Mouse (Mus musculus): ENCODE data around the gene Rftn1. TPM values are rescaled to one million over a fixed set of nuclear protein-coding genes. Genes with fewer than 3 reads are reported as not detected.
"Not testable (repeated sequence)": the region's sequence is repeated elsewhere in the genome, so short reads cannot be mapped to it uniquely, and the experiment has no call there.

Gene Rftn1
- polyA plus RNA-seq, 1 experiment from 2014 or later = 27.4 TPM

GRCm38 (mm10) chr17:50131698-50132097 lies 58.8 kb downstream of the Rftn1 start:
- no peak for ATAC-seq (replicated peaks)
- WGBS = 70% methylated on average over 4 of the region's 4 CpGs

GRCm38 (mm10) chr17:50130421-50130820 lies 60.1 kb downstream of the Rftn1 start:
- no peak for ATAC-seq (replicated peaks)
- 77% methylated on average over 4 of the region's 4 CpGs for WGBS

More at GRCm38 (mm10) chr17:50131698-50132097, 58.8 kb downstream of the Rftn1 start:
- Histone ChIP-seq H3K36me3 (replicated peaks) (no peaks in the 10 kb centered on the region), H3K9ac (no peak overlapping the region), H3K27me3 (replicated peaks) (no peaks in the 10 kb centered on the region), H3K4me1 (no peaks in the 10 kb centered on the region), H3K4me2 (no peak overlapping the region), H3K4me3 (no peak overlapping the region), H3K9me3 (no peaks in the 10 kb centered on the region), H3K27ac (no peak overlapping the region)

GRCm38 (mm10) chr17:50128392-50128791 lies 62.1 kb downstream of the Rftn1 start:
- no peaks in the 10 kb centered on the region for H3K4me1 ChIP-seq
- no peak overlapping the region for H3K4me3 ChIP-seq
- H3K36me3 ChIP-seq (replicated peaks) = no peaks in the 10 kb centered on the region
- ATAC-seq (replicated peaks) = no peak
- H3K27ac ChIP-seq = no peak overlapping the region
- WGBS = 66% methylated on average over 3 of the region's 3 CpGs
- no peak overlapping the region for H3K4me2 ChIP-seq
- no peak overlapping the region for H3K9ac ChIP-seq
- H3K9me3 ChIP-seq = no peaks in the 10 kb centered on the region
- no peaks in the 10 kb centered on the region for H3K27me3 ChIP-seq (replicated peaks)

More at GRCm38 (mm10) chr17:50130421-50130820, 60.1 kb downstream of the Rftn1 start:
- no peak overlapping the region for H3K4me2 ChIP-seq
- no peak overlapping the region for H3K4me3 ChIP-seq
- no peak overlapping the region for H3K27ac ChIP-seq
- no peak overlapping the region for H3K9ac ChIP-seq
- no peaks in the 10 kb centered on the region for H3K4me1 ChIP-seq
- no peaks in the 10 kb centered on the region for H3K9me3 ChIP-seq
- H3K27me3 ChIP-seq (replicated peaks) = no peaks in the 10 kb centered on the region
- H3K36me3 ChIP-seq (replicated peaks) = no peaks in the 10 kb centered on the region

GRCm38 (mm10) chr17:50127045-50127813 lies 63.2 kb downstream of the Rftn1 start:
- H3K27me3 ChIP-seq (replicated peaks) = no peaks in the 10 kb centered on the region
- H3K36me3 ChIP-seq (replicated peaks) = no peaks in the 10 kb centered on the region
- H3K27ac ChIP-seq = no peak overlapping the region
- WGBS = 68% methylated on average over 9 of the region's 9 CpGs
- H3K4me3 ChIP-seq = no peak overlapping the region
- H3K9me3 ChIP-seq = no peaks in the 10 kb centered on the region
- no peaks in the 10 kb centered on the region for H3K4me1 ChIP-seq
- H3K4me2 ChIP-seq = no peak overlapping the region
- ATAC-seq (replicated peaks) = no peak
- H3K9ac ChIP-seq = no peak overlapping the region

- no peak for ATAC-seq (replicated peaks)
- 11% methylated on average over 2 of the region's 2 CpGs for WGBS
- H3K27me3 ChIP-seq (replicated peaks) = no peaks in the 10 kb centered on the region
- no peak overlapping the region for H3K4me2 ChIP-seq
- no peaks in the 10 kb centered on the region for H3K9me3 ChIP-seq
- no peak overlapping the region for H3K4me3 ChIP-seq
- no peaks in the 10 kb centered on the region for H3K4me1 ChIP-seq
- no peak overlapping the region for H3K9ac ChIP-seq
- no peaks in the 10 kb centered on the region for H3K36me3 ChIP-seq (replicated peaks)
- no peak overlapping the region for H3K27ac ChIP-seq
These were observed 63.9 kb downstream of the Rftn1 start for GRCm38 (mm10) chr17:50126545-50126944.

GRCm38 (mm10) chr17:50125900-50126299 lies 64.6 kb downstream of the Rftn1 start:
- H3K27me3 ChIP-seq (replicated peaks) = no peaks in the 10 kb centered on the region
- H3K36me3 ChIP-seq (replicated peaks) = no peaks in the 10 kb centered on the region
- no peak overlapping the region for H3K4me2 ChIP-seq
- H3K27ac ChIP-seq = no peak overlapping the region
- no peak for ATAC-seq (replicated peaks)
- no peak overlapping the region for H3K9ac ChIP-seq
- no peaks in the 10 kb centered on the region for H3K9me3 ChIP-seq
- H3K4me1 ChIP-seq = no peaks in the 10 kb centered on the region
- WGBS = 78% methylated on average over 5 of the region's 5 CpGs
- H3K4me3 ChIP-seq = no peak overlapping the region

GRCm38 (mm10) chr17:50125245-50125798 lies 65.2 kb downstream of the Rftn1 start:
- Histone ChIP-seq H3K36me3 (replicated peaks) (no peaks in the 10 kb centered on the region), H3K4me3 (no peak overlapping the region), H3K27ac (no peak overlapping the region), H3K4me1 (no peaks in the 10 kb centered on the region), H3K9me3 (no peaks in the 10 kb centered on the region), H3K9ac (no peak overlapping the region), H3K27me3 (replicated peaks) (no peaks in the 10 kb centered on the region), H3K4me2 (no peak overlapping the region)
- ATAC-seq (replicated peaks) = no peak
- 85% methylated on average over 3 of the region's 3 CpGs for WGBS

GRCm38 (mm10) chr17:50124708-50125107 lies 65.8 kb downstream of the Rftn1 start:
- no peaks in the 10 kb centered on the region for H3K9me3 ChIP-seq
- no peak overlapping the region for H3K4me2 ChIP-seq
- no peaks in the 10 kb centered on the region for H3K27me3 ChIP-seq (replicated peaks)
- H3K36me3 ChIP-seq (replicated peaks) = no peaks in the 10 kb centered on the region
- no peaks in the 10 kb centered on the region for H3K4me1 ChIP-seq
- H3K27ac ChIP-seq = no peak overlapping the region
- no peak overlapping the region for H3K4me3 ChIP-seq
- no peak for ATAC-seq (replicated peaks)
- H3K9ac ChIP-seq = no peak overlapping the region
- 87% methylated on average over 4 of the region's 4 CpGs for WGBS

- no peak for ATAC-seq (replicated peaks)
- 84% methylated on average over 8 of the region's 8 CpGs for WGBS
- Histone ChIP-seq H3K27ac (no peak overlapping the region), H3K27me3 (replicated peaks) (no peaks in the 10 kb centered on the region), H3K4me1 (no peaks in the 10 kb centered on the region), H3K36me3 (replicated peaks) (no peaks in the 10 kb centered on the region), H3K9me3 (no peaks in the 10 kb centered on the region), H3K4me3 (no peak overlapping the region), H3K9ac (no peak overlapping the region), H3K4me2 (no peak overlapping the region)
These were observed 67.9 kb downstream of the Rftn1 start for GRCm38 (mm10) chr17:50122555-50122954.

- H3K4me3 ChIP-seq = no peak overlapping the region
- no peaks in the 10 kb centered on the region for H3K9me3 ChIP-seq
- H3K9ac ChIP-seq = no peak overlapping the region
- H3K27ac ChIP-seq = no peak overlapping the region
- 90% methylated on average over 4 of the region's 4 CpGs for WGBS
- H3K27me3 ChIP-seq (replicated peaks) = no peaks in the 10 kb centered on the region
- no peak for ATAC-seq (replicated peaks)
- H3K4me1 ChIP-seq = no peaks in the 10 kb centered on the region
- no peaks in the 10 kb centered on the region for H3K36me3 ChIP-seq (replicated peaks)
- no peak overlapping the region for H3K4me2 ChIP-seq
These were observed 70.4 kb downstream of the Rftn1 start for GRCm38 (mm10) chr17:50120098-50120497.

GRCm38 (mm10) chr17:50117461-50117860 lies 73.0 kb downstream of the Rftn1 start:
- no peak for ATAC-seq (replicated peaks)
- Histone ChIP-seq H3K9ac (no peak overlapping the region), H3K27me3 (replicated peaks) (no peaks in the 10 kb centered on the region), H3K27ac (no peak overlapping the region), H3K4me3 (no peak overlapping the region), H3K36me3 (replicated peaks) (no peaks in the 10 kb centered on the region), H3K4me1 (no peaks in the 10 kb centered on the region), H3K4me2 (no peak overlapping the region), H3K9me3 (no peaks in the 10 kb centered on the region)
- 94% methylated on average over 7 of the region's 7 CpGs for WGBS

GRCm38 (mm10) chr17:50116980-50117379 lies 73.5 kb downstream of the Rftn1 start:
- H3K27me3 ChIP-seq (replicated peaks) = no peaks in the 10 kb centered on the region
- no peak overlapping the region for H3K4me2 ChIP-seq
- no peak overlapping the region for H3K9ac ChIP-seq
- no peaks in the 10 kb centered on the region for H3K4me1 ChIP-seq
- no peak for ATAC-seq (replicated peaks)
- no peaks in the 10 kb centered on the region for H3K36me3 ChIP-seq (replicated peaks)
- 89% methylated on average over 3 of the region's 3 CpGs for WGBS
- no peaks in the 10 kb centered on the region for H3K9me3 ChIP-seq
- no peak overlapping the region for H3K4me3 ChIP-seq
- no peak overlapping the region for H3K27ac ChIP-seq

- H3K27ac ChIP-seq; H3K4me1 ChIP-seq; ATAC-seq (replicated peaks); H3K4me2 ChIP-seq; H3K4me3 ChIP-seq; H3K36me3 ChIP-seq (replicated peaks); H3K27me3 ChIP-seq (replicated peaks); H3K9ac ChIP-seq; H3K9me3 ChIP-seq: not testable (repeated sequence)
- WGBS = 100% methylated on average over 1 of the region's 1 CpGs
These were observed 74.1 kb downstream of the Rftn1 start for GRCm38 (mm10) chr17:50116401-50116800.

Measured in midbrain, embryonic 15.5 days (tissue).